Mouse (Mus musculus) hindbrain, embryonic 11.5 days (tissue): Measurements from ENCODE around the gene Irs1. TPM values are rescaled to one million over a fixed set of nuclear protein-coding genes. Genes with fewer than 3 reads are reported as not detected.

ENCODE experiments used
- ATAC-seq: fragments of 200-750 bp; cut with Nextera tagmentation; 2 replicates; pipeline ENCODE4 v1.8.0; 2017; ENCODE audit warnings: mild to moderate bottlenecking, moderate TSS enrichment, moderate library complexity; ENCODE audit not compliant: low FRiP score
- DNase-seq: peaks from one replicate; pipeline ENCODE4 v3.0.0-alpha.2; 2015; ENCODE audit warnings: low spot score
- H3K27ac ChIP-seq: fragments of 300-500 bp; sonication (generic); 2 replicates; pipeline ENCODE4 v1.5.1; 2014; ENCODE audit warnings: mild to moderate bottlenecking, low read depth, low read length
- H3K27me3 ChIP-seq: fragments of 300-500 bp; sonication (generic); 2 replicates; pipeline ENCODE4 v1.6.1; 2014; ENCODE audit warnings: mild to moderate bottlenecking, low read length, moderate library complexity, mixed read lengths; ENCODE audit not compliant: control insufficient read depth, insufficient read depth
- H3K36me3 ChIP-seq: fragments of 300-500 bp; sonication (generic); 2 replicates; pipeline ENCODE4 v1.6.1; 2014; ENCODE audit warnings: mild to moderate bottlenecking, low read length, moderate library complexity, mixed read lengths; ENCODE audit not compliant: control insufficient read depth, insufficient read depth
- H3K4me1 ChIP-seq: fragments of 300-500 bp; sonication (generic); replicated peaks from 2 replicates; pipeline ENCODE4 v1.6.1; 2014; ENCODE audit warnings: low read length, mixed read lengths; ENCODE audit not compliant: control insufficient read depth, insufficient read depth
- H3K4me2 ChIP-seq: fragments of 300-500 bp; sonication (generic); replicated peaks from 2 replicates; pipeline ENCODE4 v1.6.1; 2014; ENCODE audit warnings: mild to moderate bottlenecking, low read depth, low read length
- H3K4me3 ChIP-seq: fragments of 300-500 bp; sonication (generic); 2 replicates; pipeline ENCODE4 v1.5.1; 2014; ENCODE audit warnings: low read depth, low read length
- H3K9ac ChIP-seq: fragments of 300-500 bp; sonication (generic); 2 replicates; pipeline ENCODE4 v1.6.1; 2014; ENCODE audit warnings: low read depth, low read length
- H3K9me3 ChIP-seq: fragments of 300-500 bp; sonication (generic); 2 replicates; pipeline ENCODE4 v1.6.1; 2016; ENCODE audit warnings: low read length; ENCODE audit not compliant: control insufficient read depth
- WGBS: fragments of 180-500 bp; shearing (Covaris S2); extraction: QIAGEN DNeasy Blood & Tissue Kit; methylation state at CpG from one replicate; pipeline ENCODE4 v1.1.7; 2014; 5-methylcytosine and 5-hydroxymethylcytosine counted together
- polyA plus RNA-seq: library from polyadenylated mRNA; unstranded; fragments of >200 nt; fragmentation: Nextera tagmentation; extraction: Ambion mirVana; gene quantifications from 2 replicates; pipeline ENCODE4 v1.2.1, GENCODE M21; 2014

Irs1 gene
- polyA plus RNA-seq, 1 experiment from 2014 or later, result 7.4 TPM

DNA sequence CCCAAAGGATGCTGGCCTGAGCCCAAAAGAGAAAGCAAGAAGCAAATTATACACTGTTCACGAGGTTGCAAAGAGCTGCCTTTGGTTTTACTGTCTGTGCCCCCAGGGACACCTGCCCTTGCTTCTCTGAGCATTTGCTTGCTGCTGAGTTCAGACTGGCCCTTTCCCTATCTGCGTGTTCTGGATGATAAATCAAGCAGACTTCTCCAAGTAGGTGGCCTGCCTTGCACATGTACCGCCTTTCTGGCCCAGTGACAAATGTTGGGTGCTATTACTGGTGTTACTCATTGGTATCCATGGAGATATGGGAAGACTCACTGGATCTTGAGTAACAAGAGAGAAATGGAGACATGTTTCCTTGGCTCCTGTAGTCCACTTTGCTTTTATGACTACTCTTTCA is 101.7 kb downstream of the Irs1 start:
- H3K27ac ChIP-seq, result no peak overlapping the region
- no peaks in the 10 kb centered on the region for H3K27me3 ChIP-seq
- H3K4me1 ChIP-seq, result no peaks in the 10 kb centered on the region
- ATAC-seq (no peak), DNase-seq (no peak)
- H3K4me2 ChIP-seq, result no peak overlapping the region
- H3K9me3 ChIP-seq, result no peaks in the 10 kb centered on the region
- no peaks in the 10 kb centered on the region for H3K36me3 ChIP-seq
- no peak overlapping the region for H3K9ac ChIP-seq
- no peak overlapping the region for H3K4me3 ChIP-seq
- 62% methylated on average over 3 of the region's 3 CpGs for WGBS

GRCm38 (mm10) chr1:82188549-82189231 is 102.5 kb downstream of the Irs1 start:
- Histone ChIP-seq H3K4me3 (no peak overlapping the region), H3K9ac (no peak overlapping the region), H3K27me3 (no peaks in the 10 kb centered on the region), H3K9me3 (no peaks in the 10 kb centered on the region), H3K4me1 (no peaks in the 10 kb centered on the region), H3K27ac (no peak overlapping the region), H3K4me2 (no peak overlapping the region), H3K36me3 (no peaks in the 10 kb centered on the region)
- ATAC-seq (no peak), DNase-seq (no peak)
- 91% methylated on average over 10 of the region's 10 CpGs for WGBS

GRCm38 (mm10) chr1:82183913-82184442 is 107.2 kb downstream of the Irs1 start:
- no peak for ATAC-seq
- no peaks in the 10 kb centered on the region for H3K36me3 ChIP-seq
- no peaks in the 10 kb centered on the region for H3K4me1 ChIP-seq
- H3K4me2 ChIP-seq, result no peak overlapping the region
- H3K27me3 ChIP-seq, result no peaks in the 10 kb centered on the region
- H3K9ac ChIP-seq, result no peak overlapping the region
- H3K4me3 ChIP-seq, result no peak overlapping the region
- DNase-seq, result no peak
- no peak overlapping the region for H3K27ac ChIP-seq
- H3K9me3 ChIP-seq, result no peaks in the 10 kb centered on the region
- 73% methylated on average over 8 of the region's 8 CpGs for WGBS

Other genes with a start within 250 kb of the Irs1 start
- 31.1 and 32.8 TPM in 2 replicates for gene Gm9747, start 58.3 kb downstream of the Irs1 start, polyA plus RNA-seq
- 7.1 and 7.3 TPM in 2 replicates for gene Rhbdd1, start 25.0 kb upstream of the Irs1 start, polyA plus RNA-seq